Mouse (Mus musculus) 416B (cell line): ENCODE measurements at regions not wholly inside any gene's neighbourhood (a gene's known extent, or its start where the extent isn't known, plus 50 kb on each side); places are given as distances from the start of the nearest gene placed in this dataset.
A peak's percentile ranks its signal among the peaks of the same experiment; 100 is the strongest.

ENCODE experiments used
- DNase-seq: peaks from one replicate; pipeline ENCODE4 v3.0.0; 2011; ENCODE audit warnings: low read depth

DNA sequence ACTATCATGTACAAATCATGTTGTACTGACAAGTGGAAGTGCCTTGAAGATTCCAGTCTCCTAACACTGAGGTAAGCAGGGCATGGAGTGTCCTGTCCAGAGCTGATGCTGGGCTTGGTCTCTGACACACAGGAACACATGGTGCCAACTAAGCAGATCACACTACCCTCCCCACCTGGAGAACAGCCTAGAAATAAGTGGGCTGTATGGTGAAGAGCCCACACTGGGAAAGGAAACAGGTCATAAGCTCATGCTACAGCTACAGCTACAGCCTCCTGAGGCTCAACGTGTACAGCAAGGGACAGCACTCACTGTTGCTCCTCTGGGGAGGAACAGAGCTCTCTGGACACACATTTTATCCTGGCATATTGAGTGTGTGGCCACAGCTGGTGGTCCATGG lies 89.8 kb upstream of the Atp1a1 start:
- DNase-seq: no peak

DNA sequence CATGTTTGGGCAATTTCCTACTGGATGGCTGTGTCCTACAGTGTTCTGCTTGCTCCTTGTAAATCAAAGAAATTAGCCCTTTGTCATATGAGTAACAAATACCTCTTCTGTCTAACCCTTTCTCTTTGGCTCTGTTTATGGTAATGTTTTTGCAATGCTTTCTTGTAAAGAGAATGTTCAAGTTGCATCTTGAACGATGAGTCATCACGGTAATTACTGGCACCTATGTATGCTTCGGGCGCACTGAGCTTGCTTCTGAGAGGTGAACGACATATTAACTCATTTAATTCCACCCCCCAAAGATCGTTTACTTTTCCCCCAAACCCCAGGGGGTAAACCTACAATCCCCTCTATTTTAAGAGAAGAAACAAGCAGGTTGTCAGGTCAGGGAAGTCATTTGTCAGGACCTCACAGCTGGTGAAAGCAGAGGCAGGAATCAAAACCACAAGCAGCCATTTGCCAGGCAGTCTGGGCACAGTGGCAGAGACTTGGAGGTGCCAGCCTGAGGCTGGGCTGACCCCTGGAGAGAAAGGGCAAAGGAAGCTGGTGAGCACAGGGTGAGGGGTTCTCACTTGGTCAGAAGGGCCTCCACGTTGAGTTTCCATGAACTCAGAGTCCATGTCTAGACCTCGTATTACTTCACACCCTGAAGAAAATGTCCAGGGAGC lies 87.6 kb upstream of the Atp1a1 start:
- DNase-seq: no peak

DNA sequence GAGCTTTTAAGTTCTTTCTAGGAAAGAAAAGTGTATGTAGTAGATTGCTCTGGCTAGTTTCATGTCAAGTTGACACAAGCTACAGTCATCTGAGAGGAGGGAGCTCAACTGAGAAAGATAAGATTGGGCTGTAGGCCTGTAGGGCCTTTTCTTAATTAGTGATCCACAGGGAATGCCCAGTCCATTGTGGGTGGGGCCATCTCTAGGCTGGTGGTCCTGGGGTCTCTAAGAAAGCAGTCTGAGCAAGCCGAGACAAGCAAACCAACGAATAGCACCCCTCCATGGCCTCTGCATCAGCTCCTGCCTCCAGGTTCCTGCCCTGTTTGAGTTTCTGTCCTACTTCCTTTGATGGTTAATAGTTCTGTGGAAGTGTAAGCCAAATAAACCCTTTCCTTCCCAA lies 86.3 kb upstream of the Atp1a1 start:
- DNase-seq: no peak

DNA sequence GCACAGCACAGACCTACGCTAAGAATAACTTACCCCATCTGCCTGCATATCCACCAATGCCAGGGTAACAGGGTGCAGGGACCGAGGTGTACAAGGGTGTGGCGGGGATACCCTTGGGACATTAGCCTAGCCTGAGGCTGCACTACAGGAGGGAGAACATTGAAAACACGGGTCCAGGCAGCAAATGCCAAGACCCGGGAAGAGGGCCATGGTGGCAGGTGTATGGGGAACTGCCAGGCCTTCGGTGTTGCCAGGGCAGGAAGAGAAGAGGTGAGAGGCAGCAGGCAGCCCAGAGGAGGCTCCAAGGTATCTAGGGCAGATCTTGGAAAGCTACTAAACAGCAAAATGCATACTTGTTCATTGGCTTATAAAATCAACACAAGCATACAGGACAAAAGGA lies 85.7 kb upstream of the Atp1a1 start:
- no peak for DNase-seq

DNA sequence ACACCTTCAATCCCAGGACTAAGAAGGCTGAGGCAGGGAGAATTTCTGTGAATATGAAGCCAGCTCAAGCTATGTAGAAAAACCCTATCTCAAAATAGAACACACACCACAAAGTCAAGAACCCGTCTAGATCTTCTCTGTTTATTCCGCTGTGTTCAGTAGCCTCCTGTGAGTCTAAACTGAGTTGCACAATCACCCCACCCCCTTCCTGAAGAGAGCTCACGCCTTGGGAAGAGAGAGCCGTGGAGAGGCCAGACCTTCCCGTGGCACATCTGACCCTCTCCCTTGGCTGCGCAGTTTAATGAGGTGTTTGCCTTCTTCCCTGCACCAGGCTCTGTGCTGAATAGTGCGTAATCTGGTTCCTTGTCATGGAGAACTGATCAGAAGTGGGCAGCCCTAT lies 80.7 kb upstream of the Atp1a1 start:
- DNase-seq: peak; percentile 58

DNA sequence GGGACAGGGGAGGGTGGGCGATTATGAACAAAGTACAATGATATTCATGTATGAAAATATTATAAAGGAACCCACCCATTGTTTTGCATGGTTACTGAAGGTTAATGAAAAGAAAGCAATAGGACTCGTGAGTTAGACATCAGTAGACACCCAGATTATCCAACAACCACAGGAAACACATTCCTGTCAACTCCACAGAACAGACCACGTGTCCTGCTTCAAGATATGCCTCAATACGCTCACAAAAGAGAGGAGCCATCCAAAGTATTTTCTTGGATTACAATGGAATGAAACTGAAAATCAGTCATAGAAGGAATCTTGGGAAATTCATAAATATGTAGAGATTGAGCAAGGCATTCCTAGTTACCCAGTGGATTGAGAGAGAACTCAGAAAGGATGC lies 68.5 kb upstream of the Atp1a1 start:
- no peak for DNase-seq

DNA sequence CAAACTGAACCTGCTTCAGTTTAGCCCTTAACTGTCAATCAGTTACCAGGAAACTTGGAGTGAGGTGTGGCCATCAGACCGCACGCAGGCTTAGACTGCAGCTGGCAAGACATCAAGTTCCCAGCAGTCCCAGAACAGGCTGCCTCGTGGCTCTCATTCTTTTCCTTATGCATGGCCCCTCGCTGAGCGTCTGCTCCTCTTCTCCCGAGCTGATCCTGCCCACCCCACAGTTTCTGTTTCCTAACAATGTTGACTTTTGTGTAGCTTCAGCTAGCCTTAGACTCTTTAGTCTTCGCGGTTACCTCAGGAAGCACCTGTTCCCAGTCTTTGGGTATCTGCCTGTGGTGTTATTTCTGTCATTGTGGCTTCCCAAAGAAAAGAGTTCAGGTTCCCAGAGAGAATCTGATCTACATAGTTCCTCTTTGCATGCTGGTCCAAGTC lies 66.1 kb upstream of the Atp1a1 start:
- DNase-seq: peak; percentile 93

DNA sequence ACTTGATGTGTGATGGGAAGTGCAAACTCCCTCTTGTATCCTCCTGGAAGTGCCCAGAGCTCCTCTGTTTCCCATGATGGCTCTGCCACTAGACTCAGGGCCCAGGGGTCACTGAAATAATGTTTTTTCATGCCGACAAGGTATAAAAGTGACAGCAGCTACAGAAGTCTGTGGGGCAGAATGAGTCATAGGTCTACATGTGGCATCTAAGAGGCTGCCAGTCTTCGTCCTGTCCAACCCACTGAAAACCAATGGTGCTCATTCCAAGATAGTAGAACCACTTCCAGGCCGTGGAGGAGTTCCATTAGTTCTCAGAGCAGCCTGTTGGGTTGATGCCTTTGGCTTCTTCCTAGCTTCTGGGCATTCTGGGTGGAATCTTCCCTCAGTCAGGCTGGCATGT lies 65.3 kb upstream of the Atp1a1 start:
- peak; percentile 75 for DNase-seq

DNA sequence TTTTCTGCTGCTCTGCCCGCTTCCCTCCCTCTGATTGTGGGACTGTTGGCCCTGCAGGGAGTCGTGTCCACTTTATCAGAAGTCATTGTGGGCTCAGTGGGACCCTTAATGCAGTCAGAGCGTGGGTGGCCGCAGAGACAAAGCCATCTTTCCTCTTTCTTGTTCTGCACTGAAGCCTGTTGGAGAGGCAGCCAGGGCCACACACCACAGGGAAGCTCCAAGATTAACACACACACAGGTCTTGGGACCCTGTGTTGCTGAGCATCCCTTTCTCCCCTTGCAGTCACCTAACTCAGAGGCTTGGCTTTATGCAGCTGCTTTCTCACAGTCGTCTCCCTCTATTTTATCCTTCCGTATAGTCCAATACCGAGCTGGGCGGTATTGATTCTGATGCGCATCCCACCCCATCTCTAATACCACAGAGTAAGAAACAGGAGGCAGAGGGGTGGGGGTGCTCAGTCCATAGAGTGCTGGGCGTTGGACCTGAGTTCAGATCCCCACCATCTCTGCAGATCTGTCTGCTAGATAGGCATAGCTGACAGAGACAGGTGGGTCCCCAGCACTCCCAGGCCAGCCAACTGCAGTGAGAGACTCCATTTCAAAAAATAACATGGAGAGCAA lies 63.4 kb upstream of the Atp1a1 start:
- no peak for DNase-seq

DNA sequence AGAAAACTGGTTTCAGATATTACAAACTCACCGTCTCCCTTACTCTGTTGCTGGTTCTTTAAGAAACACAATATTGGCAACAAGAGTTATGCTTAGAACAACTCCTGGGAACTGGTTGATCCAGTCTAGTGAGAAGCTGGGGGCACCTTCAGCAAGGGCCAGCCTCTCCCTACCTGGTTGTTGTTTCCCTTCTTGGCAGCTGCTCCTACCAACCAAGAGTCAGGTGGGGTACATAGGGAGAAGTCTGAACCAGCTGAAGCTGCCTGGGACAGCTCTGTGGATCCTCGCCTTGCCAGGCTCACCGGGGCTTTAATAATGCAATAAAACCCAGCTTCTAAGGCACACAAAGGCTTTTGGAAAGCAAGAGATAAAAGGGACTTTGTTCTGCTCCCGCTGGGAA lies 62.7 kb upstream of the Atp1a1 start:
- DNase-seq: no peak

DNA sequence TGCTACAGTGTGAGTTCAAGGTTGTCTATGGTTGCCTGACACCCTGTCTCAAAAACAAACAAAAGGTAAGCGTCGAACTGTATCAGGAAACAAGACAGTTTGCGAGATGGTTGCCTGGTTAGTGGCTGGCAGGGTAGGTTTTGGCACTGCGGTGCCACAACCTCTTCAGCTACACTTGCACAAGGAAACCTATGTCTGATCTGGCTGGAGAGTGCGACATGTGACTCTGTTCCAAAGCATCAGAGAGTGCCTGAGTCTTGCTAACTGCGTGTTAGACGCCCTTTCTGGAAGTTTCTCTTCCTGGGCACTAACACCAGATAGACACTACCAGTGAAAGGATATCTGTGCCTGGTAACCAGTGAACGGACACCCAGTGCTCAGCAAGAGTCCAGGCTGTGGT lies 62.1 kb upstream of the Atp1a1 start:
- DNase-seq: no peak

DNA sequence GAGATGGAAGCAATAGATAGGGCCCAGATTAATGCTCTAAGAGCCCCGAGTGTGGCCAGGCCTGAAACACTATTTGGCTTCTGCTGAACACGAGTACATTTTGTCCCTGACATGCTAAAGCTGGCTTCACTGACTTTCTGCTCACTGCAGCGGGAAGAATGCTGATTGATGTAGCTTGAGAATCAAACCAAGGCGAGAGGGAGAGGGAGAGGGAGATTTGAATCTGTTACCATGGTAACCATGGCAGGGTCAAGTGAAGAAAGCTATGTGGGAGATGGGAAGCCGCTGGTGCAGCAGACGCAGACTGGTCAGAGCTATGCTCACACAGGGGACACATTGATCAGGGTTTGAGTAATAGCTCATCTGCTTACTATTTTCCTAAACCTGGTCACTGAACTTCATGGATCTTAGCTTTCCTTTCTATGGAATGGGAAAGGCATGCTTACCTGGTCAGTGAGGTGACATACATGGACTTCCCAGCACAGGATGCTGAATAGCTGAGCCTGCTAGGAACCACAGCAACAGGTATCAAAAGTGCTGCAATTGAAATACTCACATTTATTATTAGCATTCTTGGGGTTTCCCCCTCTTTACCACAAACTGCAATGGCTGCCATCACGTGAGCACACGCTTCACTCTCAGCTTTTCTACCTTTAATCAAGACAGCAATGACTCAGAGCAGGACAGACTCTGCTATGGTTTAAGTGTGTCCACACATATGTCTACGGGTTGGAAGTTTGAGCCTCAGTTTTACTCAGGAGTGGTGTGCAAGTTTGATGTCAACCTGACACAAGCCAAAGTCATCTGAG lies 56.9 kb upstream of the Atp1a1 start:
- DNase-seq: no peak

DNA sequence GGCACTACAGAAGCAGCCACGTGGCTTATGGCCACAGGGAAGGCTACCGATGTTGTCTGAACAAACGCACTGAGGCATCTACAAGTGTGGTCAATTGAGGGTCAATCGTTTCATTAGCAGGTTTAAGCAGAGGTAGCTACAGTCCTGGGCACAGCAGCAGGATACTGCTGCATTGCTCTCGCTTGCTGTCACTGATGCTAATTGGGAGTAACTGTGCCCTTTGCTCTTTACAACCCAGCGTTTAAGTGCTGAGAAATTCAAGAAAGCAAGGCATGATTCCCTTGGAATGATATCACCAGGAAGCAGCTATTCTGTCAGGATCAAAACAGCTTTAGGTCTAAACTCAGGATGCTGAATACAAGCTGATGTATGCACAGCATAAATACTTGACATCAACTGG lies 56.2 kb upstream of the Atp1a1 start:
- no peak for DNase-seq

DNA sequence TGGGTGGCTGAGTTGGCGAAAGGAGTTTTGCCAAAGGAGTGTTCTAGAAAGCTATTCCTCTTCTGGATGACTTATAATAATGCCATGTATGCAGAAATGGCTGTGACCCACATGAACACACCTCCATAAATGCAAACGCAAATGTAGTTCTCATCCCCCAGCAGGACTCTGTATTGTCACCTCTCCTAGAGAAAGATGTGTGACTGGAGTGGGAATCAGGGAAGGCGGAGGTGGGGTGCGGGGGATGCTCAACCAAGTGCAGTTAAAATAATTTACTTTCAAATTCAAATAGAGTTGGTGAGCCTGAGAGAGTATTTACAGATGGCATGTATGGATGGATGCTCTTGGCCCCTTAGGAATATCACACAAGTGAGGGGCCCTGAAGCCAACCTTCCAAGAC lies 55.7 kb upstream of the Atp1a1 start:
- DNase-seq: no peak

DNA sequence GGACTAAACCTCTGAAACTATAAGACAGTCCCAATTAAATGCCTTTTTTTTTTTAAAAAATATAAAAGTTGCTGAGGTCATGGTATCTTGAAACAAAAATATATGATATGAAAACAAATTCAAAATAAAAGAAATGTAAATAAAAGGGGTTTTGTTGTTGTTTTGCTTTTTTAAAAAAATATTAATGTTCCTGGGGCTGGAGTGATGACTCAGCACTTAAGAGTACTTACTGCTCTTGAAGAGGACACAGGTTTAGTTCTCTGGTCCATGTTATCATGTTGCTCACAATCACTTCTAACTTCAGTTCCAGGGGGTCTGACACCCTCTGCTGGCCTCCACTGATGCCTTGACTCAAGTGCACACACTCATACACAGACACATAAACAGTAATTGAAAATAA lies 53.5 kb upstream of the Atp1a1 start:
- DNase-seq: no peak

DNA sequence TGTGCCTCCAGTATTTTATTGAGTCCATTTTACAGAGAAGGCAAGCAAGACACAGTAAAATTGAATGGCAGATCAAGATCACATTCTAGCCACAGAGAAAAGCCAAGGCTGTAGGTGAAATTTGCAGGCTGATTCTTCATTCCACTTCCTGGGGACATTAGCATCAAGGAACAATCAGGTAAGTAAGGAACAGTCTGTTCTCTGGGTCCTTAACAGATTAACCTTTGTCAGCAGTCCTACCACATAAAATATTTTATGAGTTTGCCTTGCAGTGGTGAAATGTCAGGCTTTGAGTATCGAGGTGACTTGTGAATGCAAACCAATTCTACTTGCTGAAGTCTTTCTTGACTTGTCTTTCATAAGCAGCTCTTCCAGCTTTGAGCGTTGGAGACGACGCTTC lies 50.2 kb upstream of the Atp1a1 start:
- DNase-seq: no peak
